Mouse (Mus musculus): Measurements from ENCODE around the gene Zfp276. TPM values are rescaled to one million over a fixed set of nuclear protein-coding genes. Genes with fewer than 3 reads are reported as not detected.

The Zfp276 gene
- total RNA-seq, 2 experiments from 2014 or later: 32.0 to 34.1 TPM

- intact Hi-C loops (cut with DNase I): no loop called here
- no peak for DNase-seq
Measured at GRCm38 (mm10) chr8:123287362-123287761, 33.4 kb downstream of the Zfp276 start.

DNA sequence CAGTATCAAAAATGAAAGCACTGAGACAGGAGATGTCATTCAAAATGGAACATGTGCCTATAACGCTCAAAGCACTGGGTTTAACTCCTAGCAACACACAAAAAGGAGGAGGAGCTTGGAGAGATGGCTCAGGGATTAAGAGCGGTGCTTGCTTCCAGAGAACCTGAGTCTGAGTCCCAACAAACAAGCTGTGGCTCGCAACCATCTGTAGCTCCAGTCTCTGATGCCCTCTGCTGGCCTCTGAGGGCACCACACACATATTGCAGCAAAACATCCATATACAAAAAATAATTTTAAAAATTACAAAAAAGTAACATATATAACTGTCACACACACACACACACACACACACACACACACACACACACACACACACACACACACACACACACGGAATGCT, 36.2 kb downstream of the Zfp276 start:
- intact Hi-C loops (cut with DNase I): no loop called here
- peak; percentile 21 for DNase-seq

GRCm38 (mm10) chr8:123290679-123291078, 36.7 kb downstream of the Zfp276 start:
- DNase-seq: no peak
- intact Hi-C loops (cut with DNase I): no loop called here

- DNase-seq: no peak
- intact Hi-C loops (cut with DNase I): no loop called here
Measured at GRCm38 (mm10) chr8:123291716-123292115, 37.7 kb downstream of the Zfp276 start.

DNA sequence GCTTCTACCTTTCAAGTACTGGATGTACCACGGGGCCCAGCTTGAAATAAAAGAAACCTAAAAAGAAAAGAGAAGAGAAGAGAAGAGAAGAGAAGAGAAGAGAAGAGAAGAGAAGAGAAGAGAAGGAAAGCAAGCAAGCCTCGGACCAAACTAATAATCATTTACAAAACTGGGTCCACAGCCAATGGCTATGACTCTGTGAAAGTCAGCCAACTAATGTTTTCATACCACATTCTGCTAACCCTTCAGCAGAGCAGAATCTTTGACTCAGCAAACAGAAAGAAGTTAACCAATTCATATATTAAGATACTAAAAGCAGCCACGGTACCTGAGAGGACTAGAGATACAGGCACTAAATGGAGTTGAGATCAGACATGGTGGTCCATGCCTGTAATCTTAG, 38.3 kb downstream of the Zfp276 start:
- intact Hi-C loops (cut with DNase I): no loop called here
- DNase-seq: no peak

DNA sequence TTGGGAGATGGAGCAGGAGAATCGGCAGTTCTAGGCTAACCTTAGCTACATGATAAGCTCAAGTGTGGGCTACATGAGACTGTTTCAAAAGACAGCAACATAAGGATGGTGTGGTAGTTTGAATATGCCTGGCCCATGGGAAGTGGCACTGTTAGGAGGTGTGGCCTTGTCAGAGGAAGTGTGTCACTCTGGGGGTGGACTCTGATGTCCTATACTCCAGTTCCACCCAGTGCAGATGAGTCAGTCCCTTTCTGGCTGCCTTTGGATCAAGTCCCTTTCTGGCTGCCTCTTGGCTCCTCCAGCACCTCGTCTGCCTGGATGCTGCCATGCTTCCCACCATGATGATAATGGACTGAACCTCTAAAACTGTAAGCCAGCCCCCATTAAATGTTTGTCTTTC, 38.8 kb downstream of the Zfp276 start:
- DNase-seq: no peak
- intact Hi-C loops (cut with DNase I): no loop called here

DNA sequence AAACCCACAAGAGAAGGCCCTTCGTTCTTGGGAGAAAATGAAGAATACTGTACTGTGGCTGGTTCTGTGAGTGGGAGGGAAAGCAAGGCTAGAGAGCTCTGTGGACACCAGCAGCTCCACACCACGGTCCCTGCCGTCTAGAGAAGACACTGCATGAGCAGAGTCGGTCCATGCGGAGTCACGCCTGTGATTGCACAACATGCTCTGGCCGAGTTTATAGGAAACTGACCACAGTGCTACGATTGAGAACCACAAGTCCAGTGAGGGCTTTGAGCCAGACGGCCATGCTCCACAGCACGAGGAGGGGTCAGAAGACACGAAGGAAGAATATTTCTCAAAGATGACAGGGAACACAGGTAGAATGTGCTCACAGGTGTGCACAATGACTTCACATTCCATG, 44.3 kb downstream of the Zfp276 start:
- intact Hi-C loops (cut with DNase I): no loop called here
- no peak for DNase-seq

- no peak for DNase-seq
- intact Hi-C loops (cut with DNase I): no loop called here
Measured at GRCm38 (mm10) chr8:123308738-123309137, 54.7 kb downstream of the Zfp276 start.

- no peak for DNase-seq
- intact Hi-C loops (cut with DNase I): no loop called here
Measured at GRCm38 (mm10) chr8:123317781-123318466, 63.9 kb downstream of the Zfp276 start.

GRCm38 (mm10) chr8:123318467-123318911, 64.5 kb downstream of the Zfp276 start, which contains the start of gene Fanca:
Fanca (minus strand) TSS chr8:123318576.
- intact Hi-C loops (cut with DNase I): no loop called here
- DNase-seq: peak; percentile 96

Other genes starting within 250 kb of the Zfp276 start
- gene Ankrd11, start 211.9 kb upstream of the Zfp276 start, total RNA-seq (2021): 100 to 1,000 TPM; 138 to 143 TPM
- gene Spg7, start 191.3 kb upstream of the Zfp276 start, total RNA-seq (2021): 10 to 100 TPM; 73.8 to 79.7 TPM
- 100 to 1,000 TPM; 539 to 588 TPM for gene Rpl13, start 151.8 kb upstream of the Zfp276 start, total RNA-seq (2021)
- gene Cpne7, start 136.8 kb upstream of the Zfp276 start, total RNA-seq (2021): 10 to 100 TPM; 39.2 to 59.4 TPM
- gene Sult5a1, start 95.9 kb upstream of the Zfp276 start, total RNA-seq (2021): not detected
- gene Dpep1, start 68.0 kb upstream of the Zfp276 start, total RNA-seq (2021): not detected
- gene Chmp1a, start 41.4 kb upstream of the Zfp276 start, total RNA-seq (2021): 100 to 1,000 TPM; 103 to 129 TPM
- 1 to 10 TPM; 7.3 to 8.9 TPM for gene Spata33, start 41.4 kb upstream of the Zfp276 start, total RNA-seq (2021)
- gene Cdk10, start 29.4 kb upstream of the Zfp276 start, total RNA-seq (2021): 10 to 100 TPM; 84.6 to 91.6 TPM
- gene Spata2l, start 18.0 kb upstream of the Zfp276 start, total RNA-seq (2021): 10 to 100 TPM; 22.6 to 28.6 TPM
- gene Vps9d1, start 153 bp downstream of the Zfp276 start, total RNA-seq (2021): 10 to 100 TPM; 69.1 to 74.6 TPM
- 10 to 100 TPM in 1 of 2 experiments, 1 to 10 TPM in 1; 9.1 to 10.7 TPM for gene Fanca, start 64.4 kb downstream of the Zfp276 start, total RNA-seq (2021)
- 10 to 100 TPM; 25.4 to 27.0 TPM for gene Spire2, start 78.5 kb downstream of the Zfp276 start, total RNA-seq (2021)
- 100 to 1,000 TPM; 334 to 346 TPM for gene Tcf25, start 119.6 kb downstream of the Zfp276 start, total RNA-seq (2021)
- gene Mc1r, start 152.9 kb downstream of the Zfp276 start, total RNA-seq (2021): not detected
- gene Tubb3, start 157.2 kb downstream of the Zfp276 start, total RNA-seq (2021): 1,000 to 10,000 TPM; 2,432 to 2,471 TPM
- gene Def8, start 169.3 kb downstream of the Zfp276 start, total RNA-seq (2021): 10 to 100 TPM; 68.3 to 70.1 TPM
- 10 to 100 TPM; 48.3 to 56.9 TPM for gene Afg3l1, start 223.7 kb downstream of the Zfp276 start, total RNA-seq (2021)